Mouse (Mus musculus): ENCODE data around the gene Hectd1. TPM values are rescaled to one million over a fixed set of nuclear protein-coding genes. Genes with fewer than 3 reads are reported as not detected.

The Hectd1 gene
- polyA plus RNA-seq, 1 experiment: 31.2 TPM

DNA sequence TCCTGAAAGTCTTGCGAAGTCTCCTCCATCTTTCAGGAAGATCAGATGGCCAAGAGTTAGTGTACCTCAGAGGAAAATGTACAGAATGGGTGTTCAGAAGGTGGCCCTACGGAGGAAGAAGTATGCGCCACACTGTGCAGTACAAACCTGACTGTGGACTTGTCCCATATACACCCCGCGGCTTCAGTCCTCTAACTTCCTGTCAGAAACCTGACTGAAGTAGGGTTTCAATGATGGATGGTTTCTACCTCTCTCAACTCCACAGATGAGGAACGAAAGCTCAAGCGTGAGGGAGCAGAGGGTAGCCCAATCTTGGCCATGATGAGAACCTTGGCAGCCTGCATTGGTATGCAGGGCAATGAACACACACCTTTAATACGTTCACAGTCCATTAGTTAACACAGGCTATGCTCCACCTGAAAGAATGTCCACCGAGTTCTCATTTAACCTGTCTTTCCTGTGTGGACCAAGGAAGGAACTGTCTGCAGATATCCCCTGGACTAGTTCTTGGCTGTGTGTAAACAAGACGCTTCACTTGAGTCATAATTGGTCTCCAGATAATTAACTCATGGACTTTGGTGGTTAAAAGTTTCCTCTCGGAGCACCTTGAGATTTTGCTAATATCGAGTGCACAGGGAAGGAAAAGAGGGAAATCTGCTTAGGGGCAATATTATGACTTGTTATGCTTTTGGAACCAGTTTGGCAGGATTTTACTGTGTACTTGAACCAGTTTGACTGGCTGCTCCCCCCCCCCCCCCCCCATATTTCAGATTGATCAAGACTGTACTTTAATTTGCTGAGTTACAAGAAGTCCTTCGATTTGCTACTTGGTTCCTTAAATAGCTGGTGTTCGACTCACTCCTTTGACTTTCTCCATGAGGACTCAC lies 34.0 kb upstream of the Hectd1 start:
- TF ChIP-seq POLR2A (IDR thresholded peaks at IDR 0.05; ENCODE audit: borderline replicate concordance, control insufficient read depth, low read depth, low read length) (no peak), CTCF (IDR thresholded peaks at IDR 0.05; ENCODE audit: control insufficient read depth, insufficient read depth, low read length) (no peak)
- peaks cover 9% of the 10 kb centered on the region for H3K4me1 ChIP-seq (ENCODE audit: control insufficient read depth, insufficient read depth, low read length)
- H3K27ac ChIP-seq (ENCODE audit: control insufficient read depth, insufficient read depth, low read depth, low read length, poor library complexity): no peak overlapping the region
- no peak overlapping the region for H3K4me3 ChIP-seq (replicated peaks; ENCODE audit: control insufficient read depth, low read depth, low read length)
- WGBS: 69% methylated on average over 14 of the region's 14 CpGs

DNA sequence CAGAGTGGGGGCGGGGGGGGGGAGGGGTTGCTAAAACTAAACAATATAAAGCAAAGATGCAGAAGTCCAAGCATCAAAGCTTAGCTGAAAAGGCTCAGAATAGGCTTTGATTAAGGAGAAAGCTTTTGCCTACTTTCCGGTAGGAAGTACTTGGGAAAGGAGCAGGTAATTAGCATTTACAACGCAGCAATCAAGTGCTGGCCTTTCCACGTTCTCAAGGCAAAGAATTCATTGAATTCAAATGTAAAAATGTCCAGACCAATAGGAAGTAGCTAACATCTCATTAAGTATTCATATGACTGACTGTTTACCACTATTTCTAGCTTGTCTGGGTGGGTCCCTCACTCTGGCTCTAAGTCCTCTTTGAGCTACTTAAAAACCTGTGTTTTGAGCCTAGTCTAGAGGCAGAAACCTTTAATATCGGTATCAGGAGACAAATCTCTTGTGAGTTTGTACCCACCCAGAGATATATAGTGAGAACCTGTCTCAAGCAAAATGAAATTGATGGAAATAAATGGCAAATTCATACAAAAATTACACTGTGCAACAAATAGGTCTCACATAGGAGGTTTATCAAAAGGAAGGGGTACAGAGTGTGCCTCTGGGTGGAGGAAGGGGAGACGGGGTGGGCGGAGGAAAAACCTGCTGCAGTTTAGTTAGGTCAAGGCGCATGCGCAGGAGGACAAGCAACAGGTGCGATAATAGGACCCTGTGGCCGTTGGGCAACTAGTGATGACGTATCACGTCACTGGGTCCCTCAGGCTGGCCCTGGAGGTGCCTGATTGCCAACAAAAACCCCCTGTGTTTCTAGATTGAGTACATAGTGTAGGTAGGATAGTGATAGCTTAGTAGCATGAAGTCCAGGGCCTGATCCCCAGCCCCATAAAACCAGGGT lies 29.0 kb upstream of the Hectd1 start:
- Histone ChIP-seq H3K4me3 (replicated peaks; ENCODE audit: control insufficient read depth, low read depth, low read length) (no peak overlapping the region), H3K4me1 (ENCODE audit: control insufficient read depth, insufficient read depth, low read length) (peaks cover 1% of the 10 kb centered on the region; the same call in 1 of the 2 replicates), H3K27ac (ENCODE audit: control insufficient read depth, insufficient read depth, low read depth, low read length, poor library complexity) (no peak overlapping the region)
- TF ChIP-seq POLR2A (IDR thresholded peaks at IDR 0.05; ENCODE audit: borderline replicate concordance, control insufficient read depth, low read depth, low read length) (no peak), CTCF (IDR thresholded peaks at IDR 0.05; ENCODE audit: control insufficient read depth, insufficient read depth, low read length) (no peak)
- WGBS: 74% methylated on average over 13 of the region's 13 CpGs

DNA sequence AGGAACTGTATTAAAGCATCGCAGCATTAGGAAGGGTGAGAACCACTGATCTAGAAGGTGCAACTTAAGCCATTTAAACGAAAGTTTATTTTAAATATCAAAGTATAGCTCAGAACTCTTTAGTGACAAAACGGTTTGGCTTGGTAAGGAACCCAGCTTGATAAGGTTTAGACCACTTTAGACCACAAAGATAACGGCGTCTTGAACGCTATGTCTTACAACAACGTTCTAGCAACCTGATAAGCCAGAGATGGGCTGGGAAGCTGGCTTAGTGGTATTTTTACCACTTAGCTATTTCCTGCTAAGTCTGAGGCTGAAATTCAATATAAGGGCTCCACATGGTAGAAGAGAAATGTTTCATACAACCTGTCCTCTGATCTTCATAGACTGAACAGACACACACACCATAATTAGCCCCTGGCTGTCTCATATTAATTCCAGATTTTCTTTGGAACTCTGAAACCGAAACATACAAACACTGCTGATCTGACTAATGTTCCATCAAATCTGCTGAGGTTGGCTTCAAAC lies 27.5 kb upstream of the Hectd1 start:
- no peak overlapping the region for H3K27ac ChIP-seq (ENCODE audit: control insufficient read depth, insufficient read depth, low read depth, low read length, poor library complexity)
- peaks cover 1% of the 10 kb centered on the region; the same call in 1 of the 2 replicates for H3K4me1 ChIP-seq (ENCODE audit: control insufficient read depth, insufficient read depth, low read length)
- 22% methylated on average over 8 of the region's 8 CpGs for WGBS
- TF ChIP-seq POLR2A (IDR thresholded peaks at IDR 0.05; ENCODE audit: borderline replicate concordance, control insufficient read depth, low read depth, low read length) (no peak), CTCF (IDR thresholded peaks at IDR 0.05; ENCODE audit: control insufficient read depth, insufficient read depth, low read length) (no peak)
- no peak overlapping the region for H3K4me3 ChIP-seq (replicated peaks; ENCODE audit: control insufficient read depth, low read depth, low read length)

DNA sequence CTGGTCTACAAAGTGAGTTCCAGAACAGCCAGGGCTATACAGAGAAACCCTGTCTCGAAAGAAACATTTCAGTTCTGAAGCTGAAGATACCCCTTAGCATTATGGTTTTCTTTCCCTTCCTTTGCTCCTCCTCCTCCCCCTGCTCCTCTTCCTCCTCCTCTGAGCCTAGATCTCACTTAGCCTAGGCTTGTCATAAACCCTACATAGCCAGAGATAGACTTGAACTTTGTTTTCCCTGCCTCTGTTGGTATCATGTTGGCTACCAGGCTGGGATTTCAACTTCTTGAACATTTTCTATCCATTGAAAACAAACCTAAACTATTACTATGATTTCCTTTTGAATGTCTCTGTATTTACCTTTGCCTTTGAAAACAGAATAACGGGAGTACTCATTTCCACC lies 26.5 kb upstream of the Hectd1 start:
- TF ChIP-seq POLR2A (IDR thresholded peaks at IDR 0.05; ENCODE audit: borderline replicate concordance, control insufficient read depth, low read depth, low read length) (no peak), CTCF (IDR thresholded peaks at IDR 0.05; ENCODE audit: control insufficient read depth, insufficient read depth, low read length) (no peak)
- WGBS: 54% methylated on average over 2 of the region's 2 CpGs
- Histone ChIP-seq H3K4me1 (ENCODE audit: control insufficient read depth, insufficient read depth, low read length) (peaks cover 1% of the 10 kb centered on the region; the same call in 1 of the 2 replicates), H3K27ac (ENCODE audit: control insufficient read depth, insufficient read depth, low read depth, low read length, poor library complexity) (no peak overlapping the region), H3K4me3 (replicated peaks; ENCODE audit: control insufficient read depth, low read depth, low read length) (no peak overlapping the region)

DNA sequence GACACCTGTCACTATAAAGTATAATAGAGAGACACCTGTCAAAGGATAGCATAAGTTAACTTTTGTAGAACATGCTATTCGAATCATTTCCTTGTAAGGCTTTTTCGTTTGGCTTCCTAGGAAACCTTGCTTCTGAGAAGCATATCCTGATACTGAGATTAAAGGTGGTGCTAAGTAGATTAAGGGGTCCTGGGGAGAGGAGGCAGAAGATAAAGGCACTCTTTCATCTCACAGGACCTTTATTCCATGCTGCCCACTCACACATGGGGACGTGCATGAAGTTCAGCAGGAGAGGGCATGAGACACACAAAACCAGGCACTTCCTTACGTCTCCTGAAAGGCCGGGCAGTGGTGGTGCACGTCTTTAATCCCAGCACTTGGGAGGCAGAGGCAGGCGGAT lies 26.1 kb upstream of the Hectd1 start:
- Histone ChIP-seq H3K27ac (ENCODE audit: control insufficient read depth, insufficient read depth, low read depth, low read length, poor library complexity) (0 out of 2 replicates have a peak overlapping the region, but pooled peaks have one; percentile 14), H3K4me3 (replicated peaks; ENCODE audit: control insufficient read depth, low read depth, low read length) (no peak overlapping the region), H3K4me1 (ENCODE audit: control insufficient read depth, insufficient read depth, low read length) (no peaks in the 10 kb centered on the region)
- no peak for TF ChIP-seq POLR2A (IDR thresholded peaks at IDR 0.05; ENCODE audit: borderline replicate concordance, control insufficient read depth, low read depth, low read length)
- no peak for TF ChIP-seq CTCF (IDR thresholded peaks at IDR 0.05; ENCODE audit: control insufficient read depth, insufficient read depth, low read length)
- WGBS: 52% methylated on average over 7 of the region's 7 CpGs

DNA sequence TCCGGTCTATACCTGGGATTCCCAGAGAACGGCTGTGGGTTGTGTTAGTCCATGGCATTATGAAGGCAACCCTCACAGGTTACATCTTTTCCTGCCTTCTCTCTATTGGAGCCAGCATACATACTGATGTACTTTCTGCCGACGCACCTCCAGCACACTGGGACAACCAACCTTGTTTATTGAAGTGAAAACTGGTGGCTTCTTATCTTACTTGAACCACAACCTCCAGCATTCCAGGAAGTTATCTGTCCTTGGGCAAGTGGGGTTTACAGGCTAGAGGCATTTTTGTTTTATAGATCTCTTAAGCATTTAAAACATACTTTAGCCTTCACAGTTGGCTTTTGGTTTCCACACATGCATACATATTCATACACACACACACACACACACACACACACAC lies 22.3 kb upstream of the Hectd1 start:
- 38% methylated on average over 4 of the region's 4 CpGs for WGBS
- Histone ChIP-seq H3K4me3 (replicated peaks; ENCODE audit: control insufficient read depth, low read depth, low read length) (peak overlapping the region; percentile 48), H3K27ac (ENCODE audit: control insufficient read depth, insufficient read depth, low read depth, low read length, poor library complexity) (peak overlapping the region; percentile 75; the same call in 1 of the 2 replicates), H3K4me1 (ENCODE audit: control insufficient read depth, insufficient read depth, low read length) (peaks cover 2% of the 10 kb centered on the region)
- no peak for TF ChIP-seq POLR2A (IDR thresholded peaks at IDR 0.05; ENCODE audit: borderline replicate concordance, control insufficient read depth, low read depth, low read length)
- no peak for TF ChIP-seq CTCF (IDR thresholded peaks at IDR 0.05; ENCODE audit: control insufficient read depth, insufficient read depth, low read length)

DNA sequence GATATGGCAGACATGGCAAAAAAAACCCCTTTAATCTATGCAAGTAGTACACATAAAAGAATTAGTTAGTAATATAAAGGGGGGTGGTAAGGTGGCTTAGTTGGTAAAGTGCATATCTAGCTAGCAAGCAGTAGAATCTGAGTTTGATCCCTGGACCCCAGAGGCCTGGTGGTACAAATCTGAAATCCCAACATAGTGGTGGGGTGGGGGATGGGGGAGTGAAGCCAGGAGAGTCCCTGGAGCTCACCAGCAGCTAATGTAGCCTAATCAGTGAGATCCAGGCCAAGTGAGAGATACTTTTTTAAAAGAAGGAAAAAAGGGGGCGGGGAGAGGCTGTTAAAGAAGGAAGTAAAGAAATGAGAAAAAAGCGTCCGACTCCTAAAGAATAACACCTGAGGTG lies 21.8 kb upstream of the Hectd1 start:
- WGBS: 33% methylated on average over 3 of the region's 3 CpGs
- TF ChIP-seq CTCF (IDR thresholded peaks at IDR 0.05; ENCODE audit: control insufficient read depth, insufficient read depth, low read length) (no peak), POLR2A (IDR thresholded peaks at IDR 0.05; ENCODE audit: borderline replicate concordance, control insufficient read depth, low read depth, low read length) (no peak)
- peaks cover 2% of the 10 kb centered on the region for H3K4me1 ChIP-seq (ENCODE audit: control insufficient read depth, insufficient read depth, low read length)
- H3K27ac ChIP-seq (ENCODE audit: control insufficient read depth, insufficient read depth, low read depth, low read length, poor library complexity): peak overlapping the region; percentile 54; the same call in 1 of the 2 replicates
- H3K4me3 ChIP-seq (replicated peaks; ENCODE audit: control insufficient read depth, low read depth, low read length): no peak overlapping the region

DNA sequence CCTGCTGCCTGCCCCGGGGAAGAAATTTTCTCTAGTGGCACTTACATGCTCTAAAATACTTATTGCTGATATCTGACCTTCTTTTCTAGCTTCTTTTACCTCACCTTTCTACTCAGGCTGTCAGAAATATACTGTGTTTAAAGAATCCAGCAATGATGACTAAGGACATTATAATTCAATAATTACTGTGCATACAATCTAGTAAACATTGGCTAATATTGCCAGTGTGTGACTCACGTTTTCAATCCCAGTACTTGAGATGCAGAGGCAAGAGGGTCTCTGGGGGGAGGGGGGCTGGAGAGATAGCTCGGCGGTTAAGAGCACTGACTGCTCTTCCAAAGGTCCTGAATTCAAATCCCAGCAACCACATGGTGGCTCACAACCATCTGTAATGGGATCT lies 21.0 kb upstream of the Hectd1 start:
- WGBS: 51% methylated on average over 4 of the region's 4 CpGs
- Histone ChIP-seq H3K4me3 (replicated peaks; ENCODE audit: control insufficient read depth, low read depth, low read length) (no peak overlapping the region), H3K4me1 (ENCODE audit: control insufficient read depth, insufficient read depth, low read length) (peaks cover 2% of the 10 kb centered on the region), H3K27ac (ENCODE audit: control insufficient read depth, insufficient read depth, low read depth, low read length, poor library complexity) (no peak overlapping the region)
- TF ChIP-seq POLR2A (IDR thresholded peaks at IDR 0.05; ENCODE audit: borderline replicate concordance, control insufficient read depth, low read depth, low read length) (no peak), CTCF (IDR thresholded peaks at IDR 0.05; ENCODE audit: control insufficient read depth, insufficient read depth, low read length) (no peak)
